Mouse (Mus musculus): ENCODE measurements around the gene Scn5a. TPM values are rescaled to one million over a fixed set of nuclear protein-coding genes. Genes with fewer than 3 reads are reported as not detected.

Scn5a gene
- polyA plus RNA-seq, 1 experiment: 9.8 TPM

GRCm38 (mm10) chr9:119497546-119498246 lies 81.1 kb downstream of the Scn5a start:
- no peak for DNase-seq
- H3K4me3 ChIP-seq (replicated peaks; ENCODE audit: extremely low read depth, low read depth, low read length): no peak overlapping the region
- 86% methylated on average over 15 of the region's 15 CpGs for WGBS
- no peaks in the 10 kb centered on the region for H3K4me1 ChIP-seq (ENCODE audit: control insufficient read depth, insufficient read depth, low read length)
- TF ChIP-seq CTCF (IDR thresholded peaks at IDR 0.05; ENCODE audit: insufficient read depth, low read length) (no peak), POLR2A (IDR thresholded peaks at IDR 0.05; ENCODE audit: borderline replicate concordance, extremely low read depth, low read depth, low read length) (no peak)

- TF ChIP-seq POLR2A (IDR thresholded peaks at IDR 0.05; ENCODE audit: borderline replicate concordance, extremely low read depth, low read depth, low read length): no peak
- no peak for TF ChIP-seq CTCF (IDR thresholded peaks at IDR 0.05; ENCODE audit: insufficient read depth, low read length)
- no peak for DNase-seq
- no peak overlapping the region for H3K4me3 ChIP-seq (replicated peaks; ENCODE audit: extremely low read depth, low read depth, low read length)
- 49% methylated on average over 5 of the region's 5 CpGs for WGBS
- H3K4me1 ChIP-seq (ENCODE audit: control insufficient read depth, insufficient read depth, low read length): no peaks in the 10 kb centered on the region
Measured at GRCm38 (mm10) chr9:119496960-119497359, 81.9 kb downstream of the Scn5a start.

- Histone ChIP-seq H3K4me1 (ENCODE audit: control insufficient read depth, insufficient read depth, low read length) (no peaks in the 10 kb centered on the region), H3K4me3 (replicated peaks; ENCODE audit: extremely low read depth, low read depth, low read length) (no peak overlapping the region)
- 85% methylated on average over 9 of the region's 9 CpGs for WGBS
- TF ChIP-seq POLR2A (IDR thresholded peaks at IDR 0.05; ENCODE audit: borderline replicate concordance, extremely low read depth, low read depth, low read length): no peak
- TF ChIP-seq CTCF (IDR thresholded peaks at IDR 0.05; ENCODE audit: insufficient read depth, low read length): no peak
- no peak for DNase-seq
Measured at GRCm38 (mm10) chr9:119496354-119496753, 82.5 kb downstream of the Scn5a start.

DNA sequence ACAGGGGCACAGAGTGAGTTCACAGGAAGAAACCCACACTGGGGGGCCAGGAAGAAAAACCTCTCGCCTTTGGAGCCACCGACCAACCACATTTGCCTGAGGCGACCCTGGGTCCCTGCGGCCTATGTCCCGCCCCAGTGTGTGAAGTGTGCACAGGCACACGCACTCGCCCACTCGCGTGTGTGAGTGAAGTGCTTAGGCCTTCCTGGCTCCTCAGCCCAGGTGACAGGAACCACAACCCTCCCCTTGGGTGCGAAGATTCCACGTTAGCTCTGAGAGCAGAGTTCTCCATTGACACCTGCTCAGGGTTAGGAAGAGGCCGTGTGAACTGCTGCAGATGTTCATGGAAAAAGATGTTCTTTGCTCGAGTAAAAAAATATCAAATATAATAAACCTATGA lies 93.9 kb downstream of the Scn5a start:
- TF ChIP-seq POLR2A (IDR thresholded peaks at IDR 0.05; ENCODE audit: borderline replicate concordance, extremely low read depth, low read depth, low read length) (no peak), CTCF (IDR thresholded peaks at IDR 0.05; ENCODE audit: insufficient read depth, low read length) (no peak)

GRCm38 (mm10) chr9:119484420-119484819 lies 94.4 kb downstream of the Scn5a start:
- H3K4me1 ChIP-seq (ENCODE audit: control insufficient read depth, insufficient read depth, low read length): no peaks in the 10 kb centered on the region
- no peak overlapping the region for H3K4me3 ChIP-seq (replicated peaks; ENCODE audit: extremely low read depth, low read depth, low read length)
- 70% methylated on average over 9 of the region's 9 CpGs for WGBS
- TF ChIP-seq POLR2A (IDR thresholded peaks at IDR 0.05; ENCODE audit: borderline replicate concordance, extremely low read depth, low read depth, low read length): no peak
- no peak for TF ChIP-seq CTCF (IDR thresholded peaks at IDR 0.05; ENCODE audit: insufficient read depth, low read length)
- DNase-seq: no peak

More for the DNA sequence above, 93.9 kb downstream of the Scn5a start:
- Histone ChIP-seq H3K4me3 (replicated peaks; ENCODE audit: extremely low read depth, low read depth, low read length) (no peak overlapping the region), H3K4me1 (ENCODE audit: control insufficient read depth, insufficient read depth, low read length) (no peaks in the 10 kb centered on the region)
- WGBS: 85% methylated on average over 13 of the region's 13 CpGs
- no peak for DNase-seq

DNA sequence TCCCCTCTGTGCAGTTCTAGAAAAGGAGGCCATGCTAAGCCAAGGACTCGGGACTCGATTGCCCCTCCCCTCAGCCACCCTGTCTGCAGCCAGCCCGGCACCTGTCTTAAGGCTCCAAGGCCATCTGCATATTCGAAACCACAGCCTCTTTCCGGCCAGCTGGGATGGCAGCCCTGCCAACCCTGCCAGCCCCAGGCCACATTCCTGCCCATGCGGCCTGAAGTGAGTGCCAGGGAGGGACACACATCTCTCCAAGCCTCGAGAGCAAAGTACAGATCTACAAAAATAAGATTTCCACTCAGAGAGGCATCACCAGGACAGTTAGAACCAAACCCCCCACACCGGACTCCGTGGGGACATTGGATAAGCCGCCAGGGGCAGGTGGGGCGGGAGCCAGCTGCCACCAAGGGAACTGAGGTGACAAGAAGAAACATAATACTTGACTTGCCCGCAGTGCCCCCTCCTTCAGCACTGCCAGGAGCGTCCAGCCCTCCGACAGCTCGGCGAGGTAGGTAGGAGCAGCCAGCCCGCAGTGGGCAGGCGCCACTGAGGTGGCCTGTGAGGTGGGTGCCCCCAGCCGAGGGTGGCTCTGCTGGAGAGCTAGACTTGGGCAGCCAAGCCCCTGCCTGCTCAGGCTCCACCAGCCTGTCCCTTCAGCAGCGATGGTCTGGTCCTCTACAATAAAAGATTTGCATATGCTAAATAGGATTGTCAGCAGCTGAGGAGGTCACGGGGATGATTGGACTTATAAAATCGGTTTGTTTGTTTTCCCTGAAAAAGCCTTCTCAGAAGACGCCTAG lies 95.1 kb downstream of the Scn5a start:
- WGBS: 52% methylated on average over 23 of the region's 23 CpGs
- DNase-seq: no peak

GRCm38 (mm10) chr9:119481612-119482011 lies 97.2 kb downstream of the Scn5a start:
- no peak for DNase-seq
- 0 out of 2 replicates have a peak, but pooled peaks cover 5% of the 10 kb centered on the region for H3K4me1 ChIP-seq (ENCODE audit: control insufficient read depth, insufficient read depth, low read length)
- 87% methylated on average over 4 of the region's 4 CpGs for whole genome bisulfite sequencing
- no peak for TF ChIP-seq POLR2A (IDR thresholded peaks at IDR 0.05; ENCODE audit: borderline replicate concordance, extremely low read depth, low read depth, low read length)
- TF ChIP-seq CTCF (IDR thresholded peaks at IDR 0.05; ENCODE audit: insufficient read depth, low read length): no peak
- H3K4me3 ChIP-seq (replicated peaks; ENCODE audit: extremely low read depth, low read depth, low read length): no peak overlapping the region

More for the DNA sequence above, 95.1 kb downstream of the Scn5a start:
- Histone ChIP-seq H3K4me1 (ENCODE audit: control insufficient read depth, insufficient read depth, low read length) (no peaks in the 10 kb centered on the region), H3K4me3 (replicated peaks; ENCODE audit: extremely low read depth, low read depth, low read length) (no peak overlapping the region)
- TF ChIP-seq POLR2A (IDR thresholded peaks at IDR 0.05; ENCODE audit: borderline replicate concordance, extremely low read depth, low read depth, low read length) (no peak), CTCF (IDR thresholded peaks at IDR 0.05; ENCODE audit: insufficient read depth, low read length) (no peak)

- 27% methylated on average over 8 of the region's 8 CpGs for WGBS
- TF ChIP-seq POLR2A (IDR thresholded peaks at IDR 0.05; ENCODE audit: borderline replicate concordance, extremely low read depth, low read depth, low read length): no peak
- TF ChIP-seq CTCF (IDR thresholded peaks at IDR 0.05; ENCODE audit: insufficient read depth, low read length): no peak
- Histone ChIP-seq H3K4me1 (ENCODE audit: control insufficient read depth, insufficient read depth, low read length) (0 out of 2 replicates have a peak, but pooled peaks cover 5% of the 10 kb centered on the region), H3K4me3 (replicated peaks; ENCODE audit: extremely low read depth, low read depth, low read length) (no peak overlapping the region)
- DNase-seq: no peak
Measured at GRCm38 (mm10) chr9:119479297-119479696, 99.5 kb downstream of the Scn5a start.

GRCm38 (mm10) chr9:119478345-119478744 lies 100.5 kb downstream of the Scn5a start:
- Histone ChIP-seq H3K4me1 (ENCODE audit: control insufficient read depth, insufficient read depth, low read length) (0 out of 2 replicates have a peak, but pooled peaks cover 5% of the 10 kb centered on the region), H3K4me3 (replicated peaks; ENCODE audit: extremely low read depth, low read depth, low read length) (no peak overlapping the region)
- 56% methylated on average over 11 of the region's 11 CpGs for WGBS
- TF ChIP-seq CTCF (IDR thresholded peaks at IDR 0.05; ENCODE audit: insufficient read depth, low read length): no peak
- TF ChIP-seq POLR2A (IDR thresholded peaks at IDR 0.05; ENCODE audit: borderline replicate concordance, extremely low read depth, low read depth, low read length): no peak
- no peak for DNase-seq
